Comparison of ENCODE assay signal across 25 mouse cellular contexts in the genomic region with DNA sequence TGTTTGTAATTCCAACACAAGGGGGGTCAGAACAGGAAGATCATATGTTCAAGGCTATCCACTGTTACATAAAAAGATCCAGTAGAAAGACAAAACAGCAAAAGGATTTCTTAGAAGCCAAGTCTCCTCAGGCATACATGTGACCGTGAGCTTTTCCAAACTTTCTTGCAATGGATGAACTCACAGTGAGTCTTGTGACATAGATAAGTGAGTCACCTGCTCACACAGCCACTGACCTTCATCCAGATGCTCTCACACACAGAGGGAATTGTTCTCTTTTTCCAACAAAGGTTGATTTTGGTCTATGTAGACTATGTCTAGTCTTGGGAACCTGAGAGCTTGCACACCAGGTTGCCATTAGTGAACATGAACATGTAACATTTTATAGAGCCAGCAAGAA.
DNase-seq lines count a peak whose midpoint lies in the region; ATAC-seq and TF ChIP-seq lines count a peak whose summit lies in the region.
"Had no signal": no experiment of that assay in that cellular context is flagged by ENCODE, and none has a peak within 500 bp of the region (broad histone marks: within the 10 kb centered on the region; RNA-seq: fewer than 3 reads in every experiment).

No protein-coding gene starts in this region.

- CTCF ChIA-PET in Patski (lab: Charles Lee), result no interaction called here

- in situ Hi-C loops in Patski (cut with MboI; ENCODE audit: low pct_unique_long_range_greater_than_20kb), result no loop called here

- H3K4me1 ChIP-seq in midbrain, embryonic 11.5 days (ENCODE audit: control insufficient read depth, insufficient read depth, low read length), result no peaks in the 10 kb centered on the region
- no peaks in the 10 kb centered on the region for H3K4me1 ChIP-seq in midbrain, embryonic 15.5 days
- H3K4me1 ChIP-seq: embryonic facial prominence, embryonic 10.5 days; embryonic facial prominence, embryonic 12.5 days; forebrain, embryonic 10.5 days; forebrain, embryonic 12.5 days had no signal

- H3K9ac ChIP-seq in midbrain, embryonic 11.5 days (ENCODE audit: low read length), result no peak overlapping the region
- H3K9ac ChIP-seq in midbrain, embryonic 15.5 days, result no peak overlapping the region
- H3K9ac ChIP-seq: embryonic facial prominence, embryonic 12.5 days; forebrain, embryonic 12.5 days had no signal

- TF ChIP-seq CTCF in Patski (IDR thresholded peaks at IDR 0.05), result no peak

- WGBS in midbrain, embryonic 11.5 days, result 81% methylated on average over 1 of the region's 1 CpGs
- WGBS in midbrain, embryonic 15.5 days, result 95% methylated on average over 1 of the region's 1 CpGs

- no peak overlapping the region for H3K27ac ChIP-seq in midbrain, embryonic 11.5 days (ENCODE audit: low read depth, low read length)
- no peak overlapping the region for H3K27ac ChIP-seq in midbrain, embryonic 15.5 days
- H3K27ac ChIP-seq: embryonic facial prominence, embryonic 10.5 days; embryonic facial prominence, embryonic 12.5 days; forebrain, embryonic 10.5 days; forebrain, embryonic 12.5 days; gastrocnemius, adult 2 months had no signal

- no peak overlapping the region for H3K4me2 ChIP-seq in midbrain, embryonic 11.5 days
- no peak overlapping the region for H3K4me2 ChIP-seq in midbrain, embryonic 15.5 days
- H3K4me2 ChIP-seq: embryonic facial prominence, embryonic 12.5 days; forebrain, embryonic 12.5 days had no signal

- peak; percentile 62 for DNase-seq in adrenal gland, adult 2 months
- DNase-seq in adrenal gland, postnatal 10 days, result no peak
- DNase-seq in midbrain, embryonic 11.5 days (ENCODE audit: low spot score, missing footprints), result peak; percentile 33
- no peak for DNase-seq in Patski (ENCODE audit: low read depth, low spot score)
- peak; percentile 20 to 25 for DNase-seq in adrenal gland, postnatal 36 days
- no peak for DNase-seq in ovary, postnatal 14 days (ENCODE audit: low spot score)
- DNase-seq: B cell, adult 2 months; cerebellum, adult 11 months; cerebellum, adult 18-20 months; cerebellum, adult 9-10 months; cerebellum, postnatal 10 days; cerebellum, postnatal 25 days; gastrocnemius, adult 2 months had no signal

- no peak for ATAC-seq in midbrain, embryonic 11.5 days (ENCODE audit: low FRiP score)
- ATAC-seq in midbrain, embryonic 15.5 days (replicated peaks), result no peak
- ATAC-seq in Patski, result peak; percentile 47
- no peak for ATAC-seq in erythroblast, adult 5-6 weeks (replicated peaks; ENCODE audit: low FRiP score, poor library complexity, severe bottlenecking)
- ATAC-seq: CD4-positive, CD25-positive, alpha-beta regulatory T cell, adult 4 months; forebrain, embryonic 14.5 days; forebrain, embryonic 16.5 days had no signal

- H3K9me3 ChIP-seq in midbrain, embryonic 11.5 days (ENCODE audit: control insufficient read depth, low read length), result no peaks in the 10 kb centered on the region
- no peaks in the 10 kb centered on the region for H3K9me3 ChIP-seq in midbrain, embryonic 15.5 days
- H3K9me3 ChIP-seq: embryonic facial prominence, embryonic 10.5 days; embryonic facial prominence, embryonic 12.5 days; forebrain, embryonic 10.5 days; forebrain, embryonic 12.5 days; G1E had no signal

- H3K36me3 ChIP-seq in midbrain, embryonic 11.5 days (ENCODE audit: control insufficient read depth, insufficient read depth, low read length), result no peaks in the 10 kb centered on the region
- H3K36me3 ChIP-seq in midbrain, embryonic 15.5 days (replicated peaks), result no peaks in the 10 kb centered on the region
- H3K36me3 ChIP-seq: embryonic facial prominence, embryonic 10.5 days; embryonic facial prominence, embryonic 12.5 days; forebrain, embryonic 10.5 days; forebrain, embryonic 12.5 days; G1E had no signal

- no peaks in the 10 kb centered on the region for H3K27me3 ChIP-seq in midbrain, embryonic 11.5 days (ENCODE audit: control insufficient read depth, insufficient read depth, low read length)
- no peaks in the 10 kb centered on the region for H3K27me3 ChIP-seq in midbrain, embryonic 15.5 days (replicated peaks)
- H3K27me3 ChIP-seq in Patski, result no peaks in the 10 kb centered on the region
- H3K27me3 ChIP-seq: CH12.LX; embryonic facial prominence, embryonic 12.5 days; forebrain, embryonic 12.5 days had no signal

- H3K4me3 ChIP-seq in midbrain, embryonic 11.5 days (ENCODE audit: low read depth, low read length), result no peak overlapping the region
- H3K4me3 ChIP-seq in midbrain, embryonic 15.5 days, result no peak overlapping the region
- H3K4me3 ChIP-seq: embryonic facial prominence, embryonic 10.5 days; embryonic facial prominence, embryonic 12.5 days; erythroblast, embryonic 14.5 days; forebrain, embryonic 10.5 days; forebrain, embryonic 12.5 days; gastrocnemius, adult 2 months had no signal

- POLR2A ChIA-PET in Patski (lab: Charles Lee), result no interaction called here

Comparison
In these comparisons a context has a peak if more than half of its experiments do, and no peak if none do; other contexts are left out.
1. DNase-seq: peak in adrenal gland, adult 2 months (single experiment), midbrain, embryonic 11.5 days (single experiment) and adrenal gland, postnatal 36 days (2 of 2); none in adrenal gland, postnatal 10 days (single experiment), Patski (single experiment) and ovary, postnatal 14 days (single experiment).